Mouse (Mus musculus): ENCODE measurements around the gene Tspan3.

DNA sequence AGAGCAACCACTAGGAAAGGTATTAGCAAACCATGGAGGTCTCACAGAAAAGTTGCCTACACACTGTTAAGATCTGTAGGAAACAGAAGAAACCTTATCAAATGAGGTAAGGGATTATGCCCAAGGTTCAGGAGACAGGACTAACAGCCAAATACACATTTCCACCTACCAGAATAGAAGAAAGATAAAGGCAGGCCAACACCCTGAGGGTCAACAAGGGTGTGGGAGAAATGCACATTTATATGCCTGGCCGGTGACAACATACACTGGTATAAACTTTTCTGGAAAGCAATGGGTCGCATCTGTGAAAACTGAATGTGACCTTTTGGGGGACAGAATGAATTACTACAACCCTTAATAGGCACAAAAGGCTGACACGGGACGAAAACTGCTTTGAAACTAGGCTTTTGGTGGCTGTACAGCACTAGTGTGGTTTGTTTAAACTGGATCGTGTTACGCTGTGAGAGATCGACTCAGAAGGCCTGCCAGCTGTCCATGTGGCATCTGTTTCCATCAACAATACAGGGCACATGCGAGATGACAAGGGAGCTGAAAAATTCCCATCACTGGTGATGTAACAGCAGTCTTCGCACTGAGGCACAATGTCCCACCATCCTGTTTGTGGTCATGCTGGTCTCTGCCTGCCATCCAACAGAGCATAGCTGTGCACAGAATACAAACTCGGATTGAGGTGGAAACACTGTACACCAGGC, 33.3 kb downstream of the Tspan3 start:
- TF ChIP-seq CTCF (IDR thresholded peaks at IDR 0.05; ENCODE audit: extremely low read depth, insufficient read length, insufficient replicate concordance, low read depth, low read length) (no peak), POLR2A (IDR thresholded peaks at IDR 0.05; ENCODE audit: low read depth, low read length) (no peak)

Data from small intestine, adult 2 months (tissue).